14 mouse cellular contexts compared by ENCODE assay signal in the genomic region with DNA sequence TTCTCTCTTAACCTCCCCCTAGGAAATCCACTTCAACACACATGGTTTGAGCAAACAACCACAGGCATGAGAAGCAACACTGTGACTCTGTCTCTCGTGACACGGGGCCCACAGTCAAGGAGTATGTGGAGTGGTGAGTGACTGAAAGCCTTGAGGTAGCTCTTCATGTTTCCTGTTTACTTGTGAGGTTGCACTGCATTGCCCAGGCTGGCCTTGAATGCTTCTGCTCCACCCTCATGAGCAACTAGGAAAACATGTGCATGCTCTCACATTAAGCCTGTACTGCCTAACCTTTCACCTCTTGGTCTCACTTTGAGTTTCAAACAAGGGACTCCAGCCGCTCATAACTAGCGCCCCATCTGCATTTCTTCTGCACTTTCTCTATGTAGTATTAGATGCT.
"Had no signal": no experiment of that assay in that cellular context is flagged by ENCODE, and none has a peak within 500 bp of the region (broad histone marks: within the 10 kb centered on the region; RNA-seq: fewer than 3 reads in every experiment).

No protein-coding gene starts in this region.

- ATAC-seq: midbrain, embryonic 15.5 days had no signal

- H3K36me3 ChIP-seq: liver, embryonic 13.5 days; midbrain, embryonic 12.5 days; midbrain, embryonic 15.5 days; neural tube, embryonic 12.5 days had no signal

- DNase-seq: kidney, postnatal 25 days; layer of hippocampus, adult 9-11 months; layer of hippocampus, postnatal 36 days; liver, embryonic 13.5 days; lung, adult 2 months; lung, postnatal 36 days; thymus, adult 18-20 months; thymus, postnatal 36 days had no signal

- H3K4me2 ChIP-seq: liver, embryonic 13.5 days; midbrain, embryonic 12.5 days; midbrain, embryonic 15.5 days; neural tube, embryonic 12.5 days had no signal

- H3K4me3 ChIP-seq: layer of hippocampus, adult 2 months; left cerebral cortex, adult 2 months; liver, embryonic 13.5 days; midbrain, embryonic 12.5 days; midbrain, embryonic 15.5 days; neural tube, embryonic 12.5 days had no signal

- H3K27ac ChIP-seq: kidney, postnatal 0 days; layer of hippocampus, adult 2 months; left cerebral cortex, adult 2 months; liver, embryonic 13.5 days; midbrain, embryonic 12.5 days; midbrain, embryonic 15.5 days; neural tube, embryonic 12.5 days had no signal

- H3K4me1 ChIP-seq: liver, embryonic 13.5 days; midbrain, embryonic 12.5 days; midbrain, embryonic 15.5 days; neural tube, embryonic 12.5 days had no signal

- H3K9me3 ChIP-seq: liver, embryonic 13.5 days; midbrain, embryonic 12.5 days; midbrain, embryonic 15.5 days; neural tube, embryonic 12.5 days had no signal

- H3K27me3 ChIP-seq: liver, embryonic 13.5 days; midbrain, embryonic 12.5 days; midbrain, embryonic 15.5 days; neural tube, embryonic 12.5 days had no signal

- H3K9ac ChIP-seq: liver, embryonic 13.5 days; midbrain, embryonic 12.5 days; midbrain, embryonic 15.5 days; neural tube, embryonic 12.5 days had no signal
